Mouse (Mus musculus): ENCODE measurements around the gene Zfp1. TPM values are rescaled to one million over a fixed set of nuclear protein-coding genes. Genes with fewer than 3 reads are reported as not detected.

The Zfp1 gene
- total and polyA plus RNA-seq, 2 experiments from 2014 or later, result 7.5 to 11.9 TPM

- peaks cover 14% of the 10 kb centered on the region for H3K4me1 ChIP-seq (ENCODE audit: control insufficient read depth, insufficient read depth)
- no peak overlapping the region for H3K4me2 ChIP-seq (ENCODE audit: low read depth, low read length)
- no peak overlapping the region for H3K27ac ChIP-seq (ENCODE audit: low read depth)
- TF ChIP-seq CTCF (IDR thresholded peaks at IDR 0.05; ENCODE audit: low read depth) (peak; percentile 89), EP300 (IDR thresholded peaks at IDR 0.05; ENCODE audit: low read depth) (no peak)
- DNase-seq (ENCODE audit: low spot score) (peak; percentile 74), ATAC-seq (ENCODE audit: insufficient read depth, low read depth) (peak; percentile 59)
- H3K4me3 ChIP-seq (ENCODE audit: low read depth, low read length), result no peak overlapping the region
- H3K36me3 ChIP-seq (replicated peaks; ENCODE audit: control insufficient read depth, insufficient read depth, low read length), result peaks cover 7% of the 10 kb centered on the region; the same call in 1 of the 2 replicates
- no peaks in the 10 kb centered on the region for H3K27me3 ChIP-seq (ENCODE audit: control insufficient read depth, insufficient read depth, low read length)
- WGBS, result 82% methylated on average over 3 of the region's 3 CpGs
- H3K9me3 ChIP-seq (replicated peaks; ENCODE audit: control insufficient read depth, low read length), result no peaks in the 10 kb centered on the region
- no peak overlapping the region for H3K9ac ChIP-seq (replicated peaks; ENCODE audit: low read depth, low read length)
Observed at GRCm38 (mm10) chr8:111662473-111662872, 19.3 kb downstream of the Zfp1 start.

- no peaks in the 10 kb centered on the region for H3K27me3 ChIP-seq (ENCODE audit: control insufficient read depth, insufficient read depth, low read length)
- WGBS, result 76% methylated on average over 2 of the region's 2 CpGs
- peaks cover 31% of the 10 kb centered on the region for H3K36me3 ChIP-seq (replicated peaks; ENCODE audit: control insufficient read depth, insufficient read depth, low read length)
- H3K9me3 ChIP-seq (replicated peaks; ENCODE audit: control insufficient read depth, low read length), result peaks cover 5% of the 10 kb centered on the region; the same call in 1 of the 2 replicates
- TF ChIP-seq CTCF (IDR thresholded peaks at IDR 0.05; ENCODE audit: low read depth), result no peak
- no peak for TF ChIP-seq EP300 (IDR thresholded peaks at IDR 0.05; ENCODE audit: low read depth)
- DNase-seq (ENCODE audit: low spot score) (no peak), ATAC-seq (ENCODE audit: insufficient read depth, low read depth) (no peak)
- no peak overlapping the region for H3K9ac ChIP-seq (replicated peaks; ENCODE audit: low read depth, low read length)
- H3K4me1 ChIP-seq (ENCODE audit: control insufficient read depth, insufficient read depth), result no peaks in the 10 kb centered on the region; the same call in 1 of the 2 replicates
- H3K4me3 ChIP-seq (ENCODE audit: low read depth, low read length), result no peak overlapping the region
- H3K27ac ChIP-seq (ENCODE audit: low read depth), result no peak overlapping the region
- no peak overlapping the region for H3K4me2 ChIP-seq (ENCODE audit: low read depth, low read length)
Observed at GRCm38 (mm10) chr8:111666751-111667150, 23.6 kb downstream of the Zfp1 start.

- ATAC-seq (ENCODE audit: insufficient read depth, low read depth) (no peak), DNase-seq (ENCODE audit: low spot score) (no peak)
- Histone ChIP-seq H3K4me2 (ENCODE audit: low read depth, low read length) (no peak overlapping the region), H3K4me3 (ENCODE audit: low read depth, low read length) (no peak overlapping the region), H3K4me1 (ENCODE audit: control insufficient read depth, insufficient read depth) (no peaks in the 10 kb centered on the region), H3K36me3 (replicated peaks; ENCODE audit: control insufficient read depth, insufficient read depth, low read length) (0 out of 2 replicates have a peak, but pooled peaks cover 3% of the 10 kb centered on the region), H3K9ac (replicated peaks; ENCODE audit: low read depth, low read length) (no peak overlapping the region), H3K27ac (ENCODE audit: low read depth) (no peak overlapping the region), H3K27me3 (ENCODE audit: control insufficient read depth, insufficient read depth, low read length) (no peaks in the 10 kb centered on the region), H3K9me3 (replicated peaks; ENCODE audit: control insufficient read depth, low read length) (0 out of 2 replicates have a peak, but pooled peaks cover 3% of the 10 kb centered on the region)
- 73% methylated on average over 8 of the region's 8 CpGs for WGBS
- peak; percentile 23; the same call in 1 of the 2 replicates for TF ChIP-seq CTCF (IDR thresholded peaks at IDR 0.05; ENCODE audit: low read depth)
- TF ChIP-seq EP300 (IDR thresholded peaks at IDR 0.05; ENCODE audit: low read depth), result no peak
Observed at GRCm38 (mm10) chr8:111676237-111676636, 33.0 kb downstream of the Zfp1 start.

GRCm38 (mm10) chr8:111678111-111678510 is 34.9 kb downstream of the Zfp1 start:
- Histone ChIP-seq H3K4me2 (ENCODE audit: low read depth, low read length) (no peak overlapping the region), H3K9me3 (replicated peaks; ENCODE audit: control insufficient read depth, low read length) (0 out of 2 replicates have a peak, but pooled peaks cover 3% of the 10 kb centered on the region), H3K4me1 (ENCODE audit: control insufficient read depth, insufficient read depth) (no peaks in the 10 kb centered on the region), H3K36me3 (replicated peaks; ENCODE audit: control insufficient read depth, insufficient read depth, low read length) (no peaks in the 10 kb centered on the region), H3K9ac (replicated peaks; ENCODE audit: low read depth, low read length) (no peak overlapping the region), H3K27ac (ENCODE audit: low read depth) (no peak overlapping the region), H3K27me3 (ENCODE audit: control insufficient read depth, insufficient read depth, low read length) (no peaks in the 10 kb centered on the region), H3K4me3 (ENCODE audit: low read depth, low read length) (no peak overlapping the region)
- no peak for TF ChIP-seq EP300 (IDR thresholded peaks at IDR 0.05; ENCODE audit: low read depth)
- TF ChIP-seq CTCF (IDR thresholded peaks at IDR 0.05; ENCODE audit: low read depth), result peak; percentile 70
- peak; percentile 57; the same call in 1 of the 2 replicates for ATAC-seq (ENCODE audit: insufficient read depth, low read depth)
- 23% methylated on average over 3 of the region's 3 CpGs for WGBS
- DNase-seq (ENCODE audit: low spot score), result peak; percentile 71

GRCm38 (mm10) chr8:111678848-111679247 is 35.6 kb downstream of the Zfp1 start:
- Histone ChIP-seq H3K9ac (replicated peaks; ENCODE audit: low read depth, low read length) (no peak overlapping the region), H3K36me3 (replicated peaks; ENCODE audit: control insufficient read depth, insufficient read depth, low read length) (no peaks in the 10 kb centered on the region), H3K27ac (ENCODE audit: low read depth) (no peak overlapping the region), H3K4me3 (ENCODE audit: low read depth, low read length) (no peak overlapping the region), H3K27me3 (ENCODE audit: control insufficient read depth, insufficient read depth, low read length) (no peaks in the 10 kb centered on the region), H3K4me2 (ENCODE audit: low read depth, low read length) (no peak overlapping the region), H3K9me3 (replicated peaks; ENCODE audit: control insufficient read depth, low read length) (0 out of 2 replicates have a peak, but pooled peaks cover 3% of the 10 kb centered on the region), H3K4me1 (ENCODE audit: control insufficient read depth, insufficient read depth) (no peaks in the 10 kb centered on the region)
- TF ChIP-seq CTCF (IDR thresholded peaks at IDR 0.05; ENCODE audit: low read depth) (no peak), EP300 (IDR thresholded peaks at IDR 0.05; ENCODE audit: low read depth) (no peak)
- WGBS, result 93% methylated on average over 7 of the region's 7 CpGs
- ATAC-seq (ENCODE audit: insufficient read depth, low read depth) (no peak), DNase-seq (ENCODE audit: low spot score) (no peak)

Measured in heart, postnatal 0 days (tissue).